Mouse (Mus musculus): ENCODE results near the gene Spsb1. TPM values are rescaled to one million over a fixed set of nuclear protein-coding genes. Genes with fewer than 3 reads are reported as not detected.
A peak's percentile ranks its signal among the peaks of the same experiment; 100 is the strongest.

Gene Spsb1
- polyA plus RNA-seq, 1 experiment from 2014 or later, result 7.7 TPM

GRCm38 (mm10) chr4:149979819-149980308, 25.0 kb upstream of the Spsb1 start:
- ATAC-seq (ENCODE audit: low FRiP score), result peak; percentile 62
- H3K27me3 ChIP-seq (replicated peaks), result no peaks in the 10 kb centered on the region
- no peaks in the 10 kb centered on the region for H3K9me3 ChIP-seq (replicated peaks)
- no peaks in the 10 kb centered on the region; the same call in 1 of the 2 replicates for H3K36me3 ChIP-seq
- peak overlapping the region; percentile 15; the same call in 1 of the 2 replicates for H3K4me3 ChIP-seq (replicated peaks)
- H3K4me1 ChIP-seq, result peaks cover 27% of the 10 kb centered on the region
- 0 out of 2 replicates have a peak overlapping the region, but pooled peaks have one; percentile 20 for H3K9ac ChIP-seq (replicated peaks)
- H3K27ac ChIP-seq (replicated peaks), result peak overlapping the region; percentile 51
- WGBS, result 2% methylated on average over 12 of the region's 12 CpGs
- H3K4me2 ChIP-seq, result peak overlapping the region; percentile 51

- no peaks in the 10 kb centered on the region for H3K9me3 ChIP-seq (replicated peaks)
- H3K27me3 ChIP-seq (replicated peaks), result no peaks in the 10 kb centered on the region
- H3K27ac ChIP-seq (replicated peaks), result 0 out of 2 replicates have a peak overlapping the region, but pooled peaks have one; percentile 15
- peaks cover 27% of the 10 kb centered on the region for H3K4me1 ChIP-seq
- H3K4me2 ChIP-seq, result no peak overlapping the region
- no peaks in the 10 kb centered on the region; the same call in 1 of the 2 replicates for H3K36me3 ChIP-seq
- no peak overlapping the region for H3K4me3 ChIP-seq (replicated peaks)
- WGBS, result 70% methylated on average over 2 of the region's 2 CpGs
- ATAC-seq (ENCODE audit: low FRiP score), result no peak
- H3K9ac ChIP-seq (replicated peaks), result no peak overlapping the region
Measured at GRCm38 (mm10) chr4:149978820-149979219, 24.0 kb upstream of the Spsb1 start.

GRCm38 (mm10) chr4:149977801-149978544, 23.1 kb upstream of the Spsb1 start:
- H3K27ac ChIP-seq (replicated peaks), result 0 out of 2 replicates have a peak overlapping the region, but pooled peaks have one; percentile 41
- H3K4me2 ChIP-seq, result no peak overlapping the region
- no peak for ATAC-seq (ENCODE audit: low FRiP score)
- WGBS, result 45% methylated on average over 17 of the region's 17 CpGs
- no peak overlapping the region for H3K9ac ChIP-seq (replicated peaks)
- H3K9me3 ChIP-seq (replicated peaks), result no peaks in the 10 kb centered on the region
- H3K4me3 ChIP-seq (replicated peaks), result no peak overlapping the region
- no peaks in the 10 kb centered on the region; the same call in 1 of the 2 replicates for H3K36me3 ChIP-seq
- H3K27me3 ChIP-seq (replicated peaks), result no peaks in the 10 kb centered on the region
- H3K4me1 ChIP-seq, result peaks cover 27% of the 10 kb centered on the region

- H3K4me3 ChIP-seq (replicated peaks), result no peak overlapping the region
- H3K9me3 ChIP-seq (replicated peaks), result no peaks in the 10 kb centered on the region
- no peak overlapping the region for H3K9ac ChIP-seq (replicated peaks)
- H3K36me3 ChIP-seq, result no peaks in the 10 kb centered on the region; the same call in 1 of the 2 replicates
- 87% methylated on average over 6 of the region's 6 CpGs for WGBS
- no peak overlapping the region for H3K27ac ChIP-seq (replicated peaks)
- H3K27me3 ChIP-seq (replicated peaks), result no peaks in the 10 kb centered on the region
- H3K4me2 ChIP-seq, result no peak overlapping the region
- H3K4me1 ChIP-seq, result peaks cover 27% of the 10 kb centered on the region
- ATAC-seq (ENCODE audit: low FRiP score), result no peak
Measured at GRCm38 (mm10) chr4:149977181-149977580, 22.3 kb upstream of the Spsb1 start.

GRCm38 (mm10) chr4:149975730-149976254, 20.9 kb upstream of the Spsb1 start:
- Histone ChIP-seq H3K4me2 (no peak overlapping the region), H3K27ac (replicated peaks) (no peak overlapping the region), H3K36me3 (no peaks in the 10 kb centered on the region), H3K9ac (replicated peaks) (no peak overlapping the region), H3K4me1 (peaks cover 27% of the 10 kb centered on the region), H3K4me3 (replicated peaks) (no peak overlapping the region), H3K9me3 (replicated peaks) (no peaks in the 10 kb centered on the region), H3K27me3 (replicated peaks) (no peaks in the 10 kb centered on the region)
- ATAC-seq (ENCODE audit: low FRiP score), result no peak
- WGBS, result 78% methylated on average over 5 of the region's 5 CpGs

- 84% methylated on average over 8 of the region's 8 CpGs for WGBS
- Histone ChIP-seq H3K27ac (replicated peaks) (no peak overlapping the region), H3K36me3 (no peaks in the 10 kb centered on the region), H3K9me3 (replicated peaks) (no peaks in the 10 kb centered on the region), H3K27me3 (replicated peaks) (no peaks in the 10 kb centered on the region), H3K9ac (replicated peaks) (no peak overlapping the region), H3K4me1 (peaks cover 27% of the 10 kb centered on the region), H3K4me2 (no peak overlapping the region), H3K4me3 (replicated peaks) (no peak overlapping the region)
- no peak for ATAC-seq (ENCODE audit: low FRiP score)
Measured at GRCm38 (mm10) chr4:149975291-149975690, 20.4 kb upstream of the Spsb1 start.

GRCm38 (mm10) chr4:149971393-149971792, 16.6 kb upstream of the Spsb1 start:
- Histone ChIP-seq H3K4me1 (no peaks in the 10 kb centered on the region), H3K27ac (replicated peaks) (no peak overlapping the region), H3K36me3 (no peaks in the 10 kb centered on the region), H3K9me3 (replicated peaks) (no peaks in the 10 kb centered on the region), H3K9ac (replicated peaks) (no peak overlapping the region), H3K4me3 (replicated peaks) (no peak overlapping the region), H3K27me3 (replicated peaks) (no peaks in the 10 kb centered on the region), H3K4me2 (no peak overlapping the region)
- WGBS, result 67% methylated on average over 9 of the region's 9 CpGs
- ATAC-seq (ENCODE audit: low FRiP score), result no peak

GRCm38 (mm10) chr4:149968526-149968925, 13.7 kb upstream of the Spsb1 start:
- Histone ChIP-seq H3K4me3 (replicated peaks) (no peak overlapping the region), H3K27ac (replicated peaks) (no peak overlapping the region), H3K4me1 (peaks cover 6% of the 10 kb centered on the region; the same call in 1 of the 2 replicates), H3K9me3 (replicated peaks) (no peaks in the 10 kb centered on the region), H3K27me3 (replicated peaks) (no peaks in the 10 kb centered on the region), H3K4me2 (no peak overlapping the region), H3K36me3 (no peaks in the 10 kb centered on the region), H3K9ac (replicated peaks) (no peak overlapping the region)
- WGBS, result 35% methylated on average over 6 of the region's 6 CpGs
- ATAC-seq (ENCODE audit: low FRiP score), result no peak

GRCm38 (mm10) chr4:149966963-149967362, 12.1 kb upstream of the Spsb1 start:
- no peak overlapping the region for H3K4me3 ChIP-seq (replicated peaks)
- no peak overlapping the region for H3K9ac ChIP-seq (replicated peaks)
- no peak overlapping the region for H3K27ac ChIP-seq (replicated peaks)
- H3K27me3 ChIP-seq (replicated peaks), result no peaks in the 10 kb centered on the region
- H3K4me2 ChIP-seq, result no peak overlapping the region
- H3K9me3 ChIP-seq (replicated peaks), result no peaks in the 10 kb centered on the region
- peaks cover 6% of the 10 kb centered on the region; the same call in 1 of the 2 replicates for H3K4me1 ChIP-seq
- WGBS, result 90% methylated on average over 9 of the region's 9 CpGs
- H3K36me3 ChIP-seq, result no peaks in the 10 kb centered on the region
- ATAC-seq (ENCODE audit: low FRiP score), result no peak

GRCm38 (mm10) chr4:149966252-149966651, 11.4 kb upstream of the Spsb1 start:
- H3K4me3 ChIP-seq (replicated peaks), result no peak overlapping the region
- H3K9me3 ChIP-seq (replicated peaks), result no peaks in the 10 kb centered on the region
- peaks cover 6% of the 10 kb centered on the region; the same call in 1 of the 2 replicates for H3K4me1 ChIP-seq
- ATAC-seq (ENCODE audit: low FRiP score), result no peak
- H3K4me2 ChIP-seq, result no peak overlapping the region
- no peaks in the 10 kb centered on the region for H3K36me3 ChIP-seq
- H3K27me3 ChIP-seq (replicated peaks), result no peaks in the 10 kb centered on the region
- H3K27ac ChIP-seq (replicated peaks), result no peak overlapping the region
- H3K9ac ChIP-seq (replicated peaks), result no peak overlapping the region
- WGBS, result 42% methylated on average over 5 of the region's 5 CpGs

GRCm38 (mm10) chr4:149965672-149966071, 10.8 kb upstream of the Spsb1 start:
- no peak overlapping the region for H3K9ac ChIP-seq (replicated peaks)
- H3K4me3 ChIP-seq (replicated peaks), result no peak overlapping the region
- H3K27me3 ChIP-seq (replicated peaks), result no peaks in the 10 kb centered on the region
- H3K4me1 ChIP-seq, result peaks cover 6% of the 10 kb centered on the region; the same call in 1 of the 2 replicates
- H3K9me3 ChIP-seq (replicated peaks), result no peaks in the 10 kb centered on the region
- WGBS, result 76% methylated on average over 6 of the region's 6 CpGs
- no peaks in the 10 kb centered on the region for H3K36me3 ChIP-seq
- H3K4me2 ChIP-seq, result no peak overlapping the region
- H3K27ac ChIP-seq (replicated peaks), result no peak overlapping the region
- ATAC-seq (ENCODE audit: low FRiP score), result no peak

- Histone ChIP-seq H3K27ac (replicated peaks) (no peak overlapping the region), H3K4me3 (replicated peaks) (no peak overlapping the region), H3K36me3 (no peaks in the 10 kb centered on the region), H3K9ac (replicated peaks) (no peak overlapping the region), H3K9me3 (replicated peaks) (no peaks in the 10 kb centered on the region), H3K4me1 (peaks cover 6% of the 10 kb centered on the region; the same call in 1 of the 2 replicates), H3K4me2 (no peak overlapping the region), H3K27me3 (replicated peaks) (no peaks in the 10 kb centered on the region)
- no peak for ATAC-seq (ENCODE audit: low FRiP score)
- WGBS, result 67% methylated on average over 6 of the region's 6 CpGs
Measured at GRCm38 (mm10) chr4:149965242-149965641, 10.4 kb upstream of the Spsb1 start.

All from neural tube, embryonic 15.5 days (tissue).